Mouse (Mus musculus): ENCODE data around the gene Gramd1a. TPM values are rescaled to one million over a fixed set of nuclear protein-coding genes. Genes with fewer than 3 reads are reported as not detected.
A peak's percentile ranks its signal among the peaks of the same experiment; 100 is the strongest.

Gene Gramd1a
- polyA plus RNA-seq, 1 experiment: 64.9 TPM

DNA sequence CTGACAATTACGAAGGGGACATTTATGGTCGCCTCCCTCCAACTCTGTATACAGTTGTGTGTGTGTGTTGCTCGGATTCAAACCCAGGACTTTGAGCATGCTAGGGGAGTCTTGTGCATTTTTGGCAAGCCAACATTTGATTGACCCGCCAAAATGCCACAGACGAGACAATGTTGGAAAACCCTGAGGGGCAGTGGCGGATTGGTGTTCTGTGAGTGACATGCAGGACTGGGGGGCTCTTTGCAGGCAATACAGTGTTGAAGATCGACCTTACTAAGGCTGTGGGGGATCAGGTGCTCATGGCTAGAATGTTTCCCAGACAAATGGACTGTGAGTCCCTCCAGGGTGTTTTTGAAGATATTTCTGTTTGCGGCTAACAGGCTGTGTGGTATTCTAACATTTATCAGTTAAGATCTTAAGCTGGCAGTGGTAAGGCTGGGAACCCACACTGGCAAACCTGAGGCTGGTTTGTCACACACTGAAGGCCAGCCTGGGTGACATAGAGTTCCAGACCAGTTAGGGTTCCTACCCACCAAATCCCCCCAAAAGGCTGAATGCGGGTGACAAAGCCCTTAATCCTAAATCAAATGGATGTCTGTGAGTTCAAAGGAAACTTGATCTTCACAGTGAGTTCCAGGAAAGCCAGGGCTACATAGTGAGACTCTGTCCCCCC lies 58.7 kb downstream of the Gramd1a start:
- WGBS: 79% methylated on average over 9 of the region's 9 CpGs
- TF ChIP-seq CTCF (IDR thresholded peaks at IDR 0.05; ENCODE audit: extremely low read depth, insufficient read length, insufficient replicate concordance, low read depth, low read length): no peak
- TF ChIP-seq POLR2A (IDR thresholded peaks at IDR 0.05; ENCODE audit: low read depth, low read length): no peak
- no peak overlapping the region for H3K4me3 ChIP-seq (ENCODE audit: low read depth, low read length)

DNA sequence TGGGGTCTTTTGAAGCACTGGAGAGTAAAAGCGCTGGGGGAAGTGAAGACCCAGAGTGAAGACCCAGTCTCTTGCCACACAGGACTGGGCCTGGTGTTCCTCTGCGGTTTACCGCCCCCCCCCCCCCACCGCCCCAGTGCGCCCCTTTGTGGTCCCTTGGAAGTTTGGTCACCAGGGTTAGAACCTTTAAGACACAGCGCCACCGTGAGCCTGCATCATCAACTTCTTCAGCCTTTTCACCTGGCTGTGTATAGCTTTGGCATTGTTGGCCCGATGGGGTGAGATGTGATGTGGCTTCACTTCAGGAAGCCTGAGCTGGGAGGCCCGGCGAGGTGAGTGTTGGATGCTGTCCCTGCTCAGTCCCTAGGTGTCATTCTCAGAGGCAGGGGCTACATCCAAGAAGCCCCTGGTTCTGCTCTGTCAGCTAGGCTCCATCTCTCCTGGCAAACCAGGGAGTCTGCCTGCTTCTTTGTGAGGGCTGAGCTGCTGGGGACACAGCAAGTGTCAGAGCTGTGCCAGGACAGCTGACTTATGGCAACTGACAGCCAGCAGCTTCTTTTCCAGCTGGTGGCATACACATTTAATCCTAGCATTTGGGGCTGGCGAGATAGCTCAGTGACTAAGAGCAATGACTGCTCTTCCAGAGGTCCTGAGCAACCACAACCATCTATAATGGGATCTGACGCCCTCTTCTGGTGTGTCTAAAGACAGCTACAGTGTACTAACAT lies 60.8 kb downstream of the Gramd1a start:
- 28% methylated on average over 11 of the region's 12 CpGs for WGBS
- H3K4me1 ChIP-seq (ENCODE audit: control insufficient read depth, insufficient read depth, insufficient read length, low read length): no peaks in the 10 kb centered on the region
- no peak overlapping the region for H3K27ac ChIP-seq (ENCODE audit: insufficient read depth, low read depth, low read length)
- H3K36me3 ChIP-seq (ENCODE audit: control insufficient read depth, insufficient read depth, low read length): no peaks in the 10 kb centered on the region
- no peak overlapping the region for H3K4me3 ChIP-seq (ENCODE audit: low read depth, low read length)
- TF ChIP-seq CTCF (IDR thresholded peaks at IDR 0.05; ENCODE audit: extremely low read depth, insufficient read length, insufficient replicate concordance, low read depth, low read length) (no peak), POLR2A (IDR thresholded peaks at IDR 0.05; ENCODE audit: low read depth, low read length) (no peak)
- 0 out of 2 replicates have a peak, but pooled peaks cover 3% of the 10 kb centered on the region for H3K27me3 ChIP-seq (ENCODE audit: control insufficient read depth, insufficient read depth, low read length)

More for the DNA sequence above, 58.7 kb downstream of the Gramd1a start:
- no peaks in the 10 kb centered on the region for H3K4me1 ChIP-seq (ENCODE audit: control insufficient read depth, insufficient read depth, insufficient read length, low read length)
- H3K27ac ChIP-seq (ENCODE audit: insufficient read depth, low read depth, low read length): no peak overlapping the region
- H3K36me3 ChIP-seq (ENCODE audit: control insufficient read depth, insufficient read depth, low read length): no peaks in the 10 kb centered on the region
- H3K27me3 ChIP-seq (ENCODE audit: control insufficient read depth, insufficient read depth, low read length): 0 out of 2 replicates have a peak, but pooled peaks cover 3% of the 10 kb centered on the region

DNA sequence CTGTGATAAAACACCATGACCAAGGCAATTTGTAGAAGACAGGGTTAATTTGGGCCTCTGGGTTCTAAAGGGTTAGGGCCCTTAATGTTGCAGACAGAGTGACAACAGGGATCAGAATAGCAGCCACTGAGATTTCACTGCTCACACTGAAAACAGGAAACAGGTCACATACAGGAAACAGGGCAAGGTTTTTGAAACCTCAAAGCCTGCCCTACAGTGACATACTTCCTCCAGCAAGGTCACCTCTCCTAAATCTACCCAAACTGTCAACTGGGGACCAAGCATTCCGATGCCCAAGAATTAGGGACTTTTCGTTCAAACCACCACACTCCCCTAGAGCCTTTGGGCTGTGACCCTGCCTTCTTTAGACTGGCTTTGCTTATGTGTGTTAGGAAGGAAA lies 66.0 kb downstream of the Gramd1a start:
- no peak overlapping the region for H3K27ac ChIP-seq (ENCODE audit: insufficient read depth, low read depth, low read length)

GRCm38 (mm10) chr7:31088206-31088605 lies 67.5 kb downstream of the Gramd1a start:
- H3K27me3 ChIP-seq (ENCODE audit: control insufficient read depth, insufficient read depth, low read length): no peaks in the 10 kb centered on the region
- peaks cover 3% of the 10 kb centered on the region; the same call in 1 of the 2 replicates for H3K4me1 ChIP-seq (ENCODE audit: control insufficient read depth, insufficient read depth, insufficient read length, low read length)
- H3K27ac ChIP-seq (ENCODE audit: insufficient read depth, low read depth, low read length): no peak overlapping the region
- H3K36me3 ChIP-seq (ENCODE audit: control insufficient read depth, insufficient read depth, low read length): no peaks in the 10 kb centered on the region
- TF ChIP-seq POLR2A (IDR thresholded peaks at IDR 0.05; ENCODE audit: low read depth, low read length) (no peak), CTCF (IDR thresholded peaks at IDR 0.05; ENCODE audit: extremely low read depth, insufficient read length, insufficient replicate concordance, low read depth, low read length) (no peak)
- 63% methylated on average over 3 of the region's 3 CpGs for WGBS
- H3K4me3 ChIP-seq (ENCODE audit: low read depth, low read length): no peak overlapping the region

More for the DNA sequence above, 66.0 kb downstream of the Gramd1a start:
- Histone ChIP-seq H3K36me3 (ENCODE audit: control insufficient read depth, insufficient read depth, low read length) (no peaks in the 10 kb centered on the region), H3K27me3 (ENCODE audit: control insufficient read depth, insufficient read depth, low read length) (0 out of 2 replicates have a peak, but pooled peaks cover 3% of the 10 kb centered on the region), H3K4me1 (ENCODE audit: control insufficient read depth, insufficient read depth, insufficient read length, low read length) (peaks cover 3% of the 10 kb centered on the region; the same call in 1 of the 2 replicates), H3K4me3 (ENCODE audit: low read depth, low read length) (no peak overlapping the region)
- TF ChIP-seq CTCF (IDR thresholded peaks at IDR 0.05; ENCODE audit: extremely low read depth, insufficient read length, insufficient replicate concordance, low read depth, low read length) (no peak), POLR2A (IDR thresholded peaks at IDR 0.05; ENCODE audit: low read depth, low read length) (no peak)
- WGBS: 86% methylated on average over 2 of the region's 2 CpGs

GRCm38 (mm10) chr7:31087262-31087661 lies 68.4 kb downstream of the Gramd1a start:
- no peaks in the 10 kb centered on the region for H3K36me3 ChIP-seq (ENCODE audit: control insufficient read depth, insufficient read depth, low read length)
- WGBS: 56% methylated on average over 2 of the region's 2 CpGs
- H3K4me3 ChIP-seq (ENCODE audit: low read depth, low read length): no peak overlapping the region
- H3K27me3 ChIP-seq (ENCODE audit: control insufficient read depth, insufficient read depth, low read length): no peaks in the 10 kb centered on the region
- H3K4me1 ChIP-seq (ENCODE audit: control insufficient read depth, insufficient read depth, insufficient read length, low read length): peaks cover 3% of the 10 kb centered on the region; the same call in 1 of the 2 replicates
- no peak for TF ChIP-seq CTCF (IDR thresholded peaks at IDR 0.05; ENCODE audit: extremely low read depth, insufficient read length, insufficient replicate concordance, low read depth, low read length)
- TF ChIP-seq POLR2A (IDR thresholded peaks at IDR 0.05; ENCODE audit: low read depth, low read length): no peak
- H3K27ac ChIP-seq (ENCODE audit: insufficient read depth, low read depth, low read length): 0 out of 2 replicates have a peak overlapping the region, but pooled peaks have one; percentile 1

DNA sequence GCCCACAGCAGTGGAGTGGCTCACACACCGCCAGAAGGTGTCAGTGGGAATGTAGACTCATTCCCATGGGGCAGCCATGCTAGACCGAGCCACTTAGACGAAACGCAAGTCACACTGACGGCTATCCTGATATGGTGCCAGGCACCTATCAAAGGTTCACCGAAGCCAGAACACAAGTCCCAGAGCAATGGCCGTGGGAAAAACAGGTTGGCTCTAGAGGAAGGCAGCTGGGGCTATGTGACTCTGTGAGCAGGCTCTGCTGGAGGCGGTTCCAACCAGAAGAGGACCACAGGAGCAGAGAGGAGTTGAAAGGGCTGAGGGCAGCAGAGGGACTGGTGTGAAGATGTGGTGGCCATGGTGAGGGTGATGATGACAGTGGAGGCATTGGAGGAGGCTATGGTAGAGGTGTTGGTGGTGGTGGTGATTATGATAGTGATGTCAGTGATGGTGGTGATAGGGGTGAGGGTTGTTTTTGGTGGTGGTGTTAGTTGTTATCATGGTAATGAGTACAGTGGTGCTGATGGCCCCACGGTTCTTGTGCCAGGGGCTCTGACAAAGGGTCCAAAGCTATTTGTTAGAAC lies 69.4 kb downstream of the Gramd1a start:
- TF ChIP-seq CTCF (IDR thresholded peaks at IDR 0.05; ENCODE audit: extremely low read depth, insufficient read length, insufficient replicate concordance, low read depth, low read length): no peak
- TF ChIP-seq POLR2A (IDR thresholded peaks at IDR 0.05; ENCODE audit: low read depth, low read length): no peak
- 90% methylated on average over 9 of the region's 9 CpGs for WGBS
- peaks cover 3% of the 10 kb centered on the region; the same call in 1 of the 2 replicates for H3K4me1 ChIP-seq (ENCODE audit: control insufficient read depth, insufficient read depth, insufficient read length, low read length)
- H3K27me3 ChIP-seq (ENCODE audit: control insufficient read depth, insufficient read depth, low read length): no peaks in the 10 kb centered on the region
- no peak overlapping the region for H3K4me3 ChIP-seq (ENCODE audit: low read depth, low read length)
- no peak overlapping the region for H3K27ac ChIP-seq (ENCODE audit: insufficient read depth, low read depth, low read length)
- no peaks in the 10 kb centered on the region for H3K36me3 ChIP-seq (ENCODE audit: control insufficient read depth, insufficient read depth, low read length)

Measured in small intestine, adult 2 months (tissue).